Mouse (Mus musculus) midbrain, embryonic 13.5 days (tissue): ENCODE measurements around the gene Osgin1. TPM values are rescaled to one million over a fixed set of nuclear protein-coding genes. Genes with fewer than 3 reads are reported as not detected.

Experiments
- ATAC-seq: fragments of 200-750 bp; cut with Nextera tagmentation; 2 replicates; pipeline ENCODE4 v1.8.0; 2017; ENCODE audit warnings: mild to moderate bottlenecking, moderate TSS enrichment, moderate library complexity
- H3K27ac ChIP-seq: fragments of 300-500 bp; sonication (generic); 2 replicates; pipeline ENCODE4 v1.5.1; 2015; ENCODE audit warnings: inconsistent platforms, mild to moderate bottlenecking, moderate library complexity
- H3K27me3 ChIP-seq: fragments of 300-500 bp; sonication (generic); 2 replicates; pipeline ENCODE4 v1.6.1; 2015; ENCODE audit warnings: mild to moderate bottlenecking, inconsistent platforms
- H3K36me3 ChIP-seq: fragments of 300-500 bp; sonication (generic); 2 replicates; pipeline ENCODE4 v1.6.1; 2015; ENCODE audit warnings: mild to moderate bottlenecking, inconsistent platforms
- H3K4me1 ChIP-seq: fragments of 300-500 bp; sonication (generic); replicated peaks from 2 replicates; pipeline ENCODE4 v1.6.1; 2015; ENCODE audit warnings: inconsistent platforms
- H3K4me2 ChIP-seq: fragments of 300-500 bp; sonication (generic); replicated peaks from 2 replicates; pipeline ENCODE4 v1.6.1; 2015; ENCODE audit warnings: moderate library complexity, mild to moderate bottlenecking, inconsistent platforms
- H3K4me3 ChIP-seq: fragments of 300-500 bp; sonication (generic); replicated peaks from 2 replicates; pipeline ENCODE4 v1.5.1; 2015; ENCODE audit warnings: mild to moderate bottlenecking, inconsistent platforms
- H3K9ac ChIP-seq: fragments of 300-500 bp; sonication (generic); replicated peaks from 2 replicates; pipeline ENCODE4 v1.6.1; 2015; ENCODE audit warnings: mild to moderate bottlenecking, inconsistent platforms
- H3K9me3 ChIP-seq: fragments of 300-500 bp; sonication (generic); 2 replicates; pipeline ENCODE4 v1.6.1; 2016; ENCODE audit warnings: mild to moderate bottlenecking, inconsistent platforms
- WGBS: fragments of 180-500 bp; shearing (Covaris S2); methylation state at CpG from one replicate; pipeline ENCODE4 v1.1.7; 2015; 5-methylcytosine and 5-hydroxymethylcytosine counted together
- polyA plus RNA-seq: library from polyadenylated mRNA; unstranded; fragments of >200 nt; fragmentation: Nextera tagmentation; extraction: Ambion mirVana; gene quantifications from 2 replicates; pipeline ENCODE4 v1.2.1, GENCODE M21; 2015

Gene Osgin1
- polyA plus RNA-seq, 1 experiment from 2014 or later: 0.28 TPM

- 86% methylated on average over 10 of the region's 10 CpGs for WGBS
- H3K9me3 ChIP-seq: no peaks in the 10 kb centered on the region
- no peak overlapping the region for H3K9ac ChIP-seq
- no peak for ATAC-seq
- no peak overlapping the region for H3K27ac ChIP-seq
- H3K36me3 ChIP-seq: no peaks in the 10 kb centered on the region
- H3K27me3 ChIP-seq: no peaks in the 10 kb centered on the region
- peaks cover 14% of the 10 kb centered on the region for H3K4me1 ChIP-seq
- H3K4me2 ChIP-seq: no peak overlapping the region
- H3K4me3 ChIP-seq: no peak overlapping the region
These were observed 2.4 kb downstream of the Osgin1 start for GRCm38 (mm10) chr8:119436331-119436730.

DNA sequence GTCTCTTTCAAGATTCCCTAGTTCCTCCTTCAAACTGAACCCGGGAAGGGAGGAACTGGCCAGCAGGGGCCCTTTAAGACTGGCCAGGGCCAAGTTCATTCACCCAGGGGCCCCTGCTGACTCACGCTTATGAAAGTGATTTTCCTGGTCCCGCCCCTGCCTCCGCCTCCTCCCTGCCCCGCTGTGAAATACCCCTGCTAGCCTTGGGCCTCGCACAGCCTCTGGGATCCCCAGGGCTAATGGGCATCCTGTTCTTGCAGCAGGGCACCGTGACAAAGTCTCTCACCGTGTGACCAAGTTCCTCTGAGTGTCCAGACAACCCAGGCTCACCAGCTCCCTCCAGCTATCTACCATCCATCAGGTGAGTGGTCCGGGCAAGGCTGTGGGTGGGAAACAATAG, 3.0 kb downstream of the Osgin1 start:
- Histone ChIP-seq H3K9ac (no peak overlapping the region), H3K4me2 (no peak overlapping the region), H3K27me3 (0 out of 2 replicates have a peak, but pooled peaks cover 5% of the 10 kb centered on the region), H3K4me1 (peaks cover 14% of the 10 kb centered on the region), H3K36me3 (no peaks in the 10 kb centered on the region), H3K27ac (no peak overlapping the region), H3K4me3 (no peak overlapping the region), H3K9me3 (no peaks in the 10 kb centered on the region)
- 23% methylated on average over 9 of the region's 9 CpGs for WGBS
- no peak for ATAC-seq

- Histone ChIP-seq H3K27me3 (peaks cover 11% of the 10 kb centered on the region; the same call in 1 of the 2 replicates), H3K9me3 (no peaks in the 10 kb centered on the region), H3K4me1 (peaks cover 14% of the 10 kb centered on the region), H3K36me3 (no peaks in the 10 kb centered on the region), H3K9ac (no peak overlapping the region), H3K4me2 (no peak overlapping the region), H3K4me3 (no peak overlapping the region), H3K27ac (no peak overlapping the region)
- no peak for ATAC-seq
- 77% methylated on average over 11 of the region's 11 CpGs for WGBS
These were observed 3.6 kb downstream of the Osgin1 start for GRCm38 (mm10) chr8:119437506-119437905.

DNA sequence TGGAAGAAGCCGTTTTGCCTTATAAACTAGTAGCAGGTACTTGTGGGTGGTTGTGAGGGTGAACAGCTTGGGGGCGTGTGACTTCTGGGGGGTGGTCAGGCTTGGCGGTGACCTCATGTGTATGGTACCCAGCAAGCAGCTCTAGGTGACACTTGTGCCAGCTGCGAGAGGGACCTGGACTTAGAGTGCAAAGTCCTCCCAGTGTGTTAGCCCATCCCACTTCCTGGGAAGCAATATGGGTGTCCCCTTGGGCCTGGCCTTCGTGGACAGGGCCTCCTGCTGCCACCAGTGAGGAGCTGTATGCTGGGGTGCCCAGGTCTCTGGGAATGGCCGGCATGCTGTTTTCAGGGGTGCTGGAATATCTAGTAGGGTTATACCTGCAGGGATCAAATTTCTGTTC, 5.0 kb downstream of the Osgin1 start:
- H3K27ac ChIP-seq: no peak overlapping the region
- no peak overlapping the region for H3K4me3 ChIP-seq
- no peak overlapping the region for H3K4me2 ChIP-seq
- H3K36me3 ChIP-seq: no peaks in the 10 kb centered on the region
- H3K4me1 ChIP-seq: peaks cover 14% of the 10 kb centered on the region
- ATAC-seq: no peak
- no peak overlapping the region for H3K9ac ChIP-seq
- WGBS: 83% methylated on average over 6 of the region's 6 CpGs
- H3K9me3 ChIP-seq: no peaks in the 10 kb centered on the region
- peaks cover 16% of the 10 kb centered on the region; the same call in 1 of the 2 replicates for H3K27me3 ChIP-seq

- Histone ChIP-seq H3K9me3 (no peaks in the 10 kb centered on the region), H3K4me3 (no peak overlapping the region), H3K4me2 (no peak overlapping the region), H3K27ac (no peak overlapping the region), H3K4me1 (peaks cover 14% of the 10 kb centered on the region), H3K9ac (no peak overlapping the region), H3K27me3 (peaks cover 16% of the 10 kb centered on the region; the same call in 1 of the 2 replicates), H3K36me3 (no peaks in the 10 kb centered on the region)
- ATAC-seq: no peak
- 93% methylated on average over 2 of the region's 2 CpGs for WGBS
These were observed 5.5 kb downstream of the Osgin1 start for GRCm38 (mm10) chr8:119439424-119439823.

DNA sequence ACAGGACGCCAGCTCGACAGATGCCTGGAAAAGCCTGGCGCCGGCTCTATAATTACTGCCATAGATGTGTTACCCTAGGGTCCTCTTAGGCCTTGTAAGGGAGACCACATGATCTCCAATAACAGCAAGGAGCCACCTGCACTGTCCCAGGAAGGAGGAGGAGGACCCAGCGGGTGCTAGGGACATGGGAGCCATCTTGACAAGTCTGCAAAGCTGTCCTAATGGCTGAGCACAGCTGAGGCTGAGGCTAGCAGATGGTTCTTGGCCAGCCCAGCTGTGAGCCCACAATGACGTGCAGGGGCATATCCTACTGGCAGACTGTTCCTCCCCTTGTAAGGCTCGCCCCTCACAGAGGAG, 5.9 kb downstream of the Osgin1 start:
- peaks cover 14% of the 10 kb centered on the region for H3K4me1 ChIP-seq
- H3K4me3 ChIP-seq: no peak overlapping the region
- ATAC-seq: 0 out of 2 replicates have a peak, but pooled peaks have one; percentile 25
- peaks cover 17% of the 10 kb centered on the region; the same call in 1 of the 2 replicates for H3K27me3 ChIP-seq
- H3K9ac ChIP-seq: no peak overlapping the region
- no peaks in the 10 kb centered on the region for H3K9me3 ChIP-seq
- WGBS: 57% methylated on average over 7 of the region's 7 CpGs
- no peak overlapping the region for H3K4me2 ChIP-seq
- no peak overlapping the region for H3K27ac ChIP-seq
- no peaks in the 10 kb centered on the region for H3K36me3 ChIP-seq

DNA sequence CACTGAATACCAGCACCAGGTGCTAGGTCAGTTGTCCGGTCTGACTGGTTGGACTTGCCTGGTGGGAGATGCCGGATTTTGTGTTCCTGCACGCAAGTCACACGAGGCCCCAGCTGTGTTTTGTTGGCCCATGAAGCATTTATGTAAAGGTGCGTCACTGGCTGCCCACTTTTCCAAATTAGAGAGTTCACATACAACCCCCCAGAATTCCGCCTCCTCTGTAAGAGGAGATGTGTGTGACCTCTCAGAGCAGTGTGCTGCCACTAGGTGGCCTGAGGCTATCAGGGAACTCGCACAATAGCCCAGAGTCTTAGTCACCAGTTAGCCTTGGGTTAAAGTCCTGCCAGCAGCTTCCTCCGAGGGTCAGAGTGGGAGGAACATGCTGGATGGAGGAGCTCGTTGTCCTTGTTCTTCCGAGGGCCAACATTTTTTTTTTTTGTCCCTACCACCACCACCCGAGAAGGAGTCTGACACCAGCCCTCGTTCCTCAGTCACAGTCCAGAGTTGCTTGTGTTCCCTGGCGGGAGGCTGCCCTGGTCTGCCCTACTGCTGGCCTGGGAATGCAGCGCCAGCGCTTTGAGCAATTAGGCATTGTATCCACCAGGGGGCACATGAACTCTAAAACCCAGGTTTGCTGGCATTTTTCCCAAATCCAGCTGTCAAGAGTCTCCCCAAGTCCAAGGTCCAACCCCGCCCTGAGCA, 6.5 kb downstream of the Osgin1 start:
- ATAC-seq: peak; percentile 69

DNA sequence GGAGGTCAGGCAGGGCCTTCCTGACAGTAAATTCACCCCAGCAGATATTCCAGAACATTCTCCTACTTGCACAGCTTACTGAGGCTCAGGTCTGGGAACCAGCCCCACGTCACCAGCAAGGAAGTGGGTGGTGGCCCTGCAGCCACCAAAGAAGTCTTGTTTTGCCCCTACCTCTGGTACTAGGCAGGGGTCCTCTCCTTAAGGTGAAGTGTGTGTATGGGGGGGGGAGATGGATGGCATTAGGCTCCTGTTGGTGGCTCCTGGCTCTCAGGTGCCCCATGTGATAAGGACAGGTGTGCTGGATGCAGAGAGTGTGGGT, 7.0 kb downstream of the Osgin1 start:
- H3K36me3 ChIP-seq: no peaks in the 10 kb centered on the region
- peaks cover 14% of the 10 kb centered on the region for H3K4me1 ChIP-seq
- peaks cover 27% of the 10 kb centered on the region; the same call in 1 of the 2 replicates for H3K27me3 ChIP-seq
- H3K9ac ChIP-seq: no peak overlapping the region; the same call in 1 of the 2 replicates
- H3K27ac ChIP-seq: no peak overlapping the region
- H3K4me3 ChIP-seq: no peak overlapping the region
- no peak overlapping the region for H3K4me2 ChIP-seq
- H3K9me3 ChIP-seq: no peaks in the 10 kb centered on the region
- peak; percentile 32; the same call in 1 of the 2 replicates for ATAC-seq
- 59% methylated on average over 1 of the region's 1 CpGs for WGBS

More for the DNA sequence above, 6.5 kb downstream of the Osgin1 start:
- H3K27me3 ChIP-seq: peaks cover 23% of the 10 kb centered on the region; the same call in 1 of the 2 replicates
- peaks cover 14% of the 10 kb centered on the region for H3K4me1 ChIP-seq
- no peak overlapping the region; the same call in 1 of the 2 replicates for H3K4me2 ChIP-seq
- H3K9me3 ChIP-seq: no peaks in the 10 kb centered on the region
- no peak overlapping the region for H3K9ac ChIP-seq
- no peak overlapping the region for H3K4me3 ChIP-seq
- H3K27ac ChIP-seq: no peak overlapping the region
- no peaks in the 10 kb centered on the region for H3K36me3 ChIP-seq
- 14% methylated on average over 16 of the region's 16 CpGs for WGBS

DNA sequence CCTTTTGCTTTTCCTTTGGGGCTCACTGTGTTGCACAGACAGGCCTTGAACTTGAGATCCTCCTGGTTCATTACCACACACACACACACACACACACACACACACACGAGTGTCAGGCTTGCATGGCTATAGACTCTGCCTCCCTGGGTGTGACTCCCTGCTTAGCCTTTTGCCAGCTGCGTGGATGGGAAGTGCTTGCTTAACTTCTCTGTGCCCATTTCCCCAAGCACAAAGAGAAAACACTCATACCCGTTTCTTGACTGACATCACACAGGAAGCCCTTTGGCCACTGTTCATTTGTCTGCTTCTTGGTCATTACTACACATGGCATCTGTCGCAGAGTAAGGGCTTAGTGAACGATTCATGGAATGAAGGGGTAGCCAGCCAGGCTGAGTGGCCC, 8.1 kb downstream of the Osgin1 start:
- peaks cover 27% of the 10 kb centered on the region; the same call in 1 of the 2 replicates for H3K27me3 ChIP-seq
- H3K27ac ChIP-seq: no peak overlapping the region
- WGBS: 71% methylated on average over 5 of the region's 5 CpGs
- H3K4me1 ChIP-seq: peaks cover 19% of the 10 kb centered on the region
- H3K4me3 ChIP-seq: no peak overlapping the region
- H3K9me3 ChIP-seq: no peaks in the 10 kb centered on the region
- no peak overlapping the region for H3K9ac ChIP-seq
- ATAC-seq: no peak
- no peaks in the 10 kb centered on the region for H3K36me3 ChIP-seq
- no peak overlapping the region for H3K4me2 ChIP-seq

DNA sequence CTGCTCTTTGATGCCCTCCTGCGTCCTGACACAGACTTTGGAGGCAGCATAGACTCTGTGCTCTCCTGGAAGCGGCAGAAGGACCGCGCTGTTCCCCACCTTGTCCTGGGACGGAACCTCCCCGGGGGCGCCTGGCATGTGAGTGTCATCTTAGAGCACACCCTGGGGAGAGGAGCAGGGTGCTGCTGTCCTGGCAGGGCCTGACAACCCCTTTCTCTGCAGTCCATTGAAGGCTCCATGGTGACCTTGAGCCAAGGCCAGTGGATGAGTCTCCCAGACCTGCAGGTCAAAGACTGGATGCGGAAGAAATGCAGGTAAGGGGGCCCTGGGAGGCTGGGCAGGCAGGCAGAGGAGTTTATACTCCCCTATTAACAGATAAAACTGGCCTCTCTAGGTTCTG, 9.0 kb downstream of the Osgin1 start:
- Histone ChIP-seq H3K4me1 (peaks cover 27% of the 10 kb centered on the region), H3K36me3 (no peaks in the 10 kb centered on the region), H3K4me3 (no peak overlapping the region), H3K27me3 (peaks cover 28% of the 10 kb centered on the region), H3K9ac (no peak overlapping the region), H3K4me2 (no peak overlapping the region), H3K27ac (no peak overlapping the region), H3K9me3 (no peaks in the 10 kb centered on the region)
- no peak for ATAC-seq
- WGBS: 92% methylated on average over 8 of the region's 8 CpGs

DNA sequence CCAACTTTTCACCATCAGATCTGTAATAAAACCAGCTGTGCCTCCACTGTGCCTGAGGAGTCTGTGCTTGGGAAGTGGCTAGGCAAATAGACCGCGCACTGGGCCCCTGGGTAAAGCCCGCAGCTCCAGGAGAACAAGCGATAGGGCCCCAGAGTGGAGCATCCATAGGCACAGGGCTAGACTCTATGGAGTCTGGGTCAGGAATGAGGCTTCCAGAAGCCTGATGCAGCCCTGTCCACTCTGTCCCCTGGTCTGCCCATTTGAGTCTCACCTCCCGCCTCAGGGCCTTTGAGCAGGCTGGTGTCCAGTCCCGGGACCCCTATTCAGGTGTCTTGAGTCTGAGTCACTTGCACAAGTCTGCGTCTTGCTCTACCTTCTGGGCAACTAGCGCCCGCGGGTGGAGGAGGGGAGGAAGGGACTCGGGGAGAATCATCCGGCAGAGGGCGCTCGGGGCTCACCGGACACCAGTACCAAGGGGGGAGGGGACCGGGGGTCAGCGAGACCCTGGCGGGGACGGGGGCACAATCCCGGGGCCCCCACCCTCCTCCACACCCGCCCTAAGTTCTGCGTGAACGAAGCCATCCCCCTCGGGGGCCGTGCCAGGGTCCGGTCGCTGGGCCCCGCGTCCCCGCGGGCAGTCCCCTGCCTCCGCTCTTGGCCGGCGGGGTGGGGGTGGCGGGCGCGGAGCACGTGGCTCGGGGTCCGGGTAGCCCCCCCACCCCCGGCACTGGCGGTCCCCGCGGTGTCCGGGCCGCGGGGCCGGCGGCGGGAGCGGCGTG, 12.5 kb downstream of the Osgin1 start, which contains the start of gene Necab2:
Gene Necab2, plus strand, starts transcription at position 509 of the 779 bp plus-strand sequence.
- H3K27me3 ChIP-seq: peaks cover 48% of the 10 kb centered on the region
- H3K4me2 ChIP-seq: peak within 1 kb of the TSS; percentile 83
- H3K4me1 ChIP-seq: peaks cover 21% of the 10 kb centered on the region
- H3K9ac ChIP-seq: peak within 1 kb of the TSS; percentile 77
- H3K9me3 ChIP-seq: no peaks in the 10 kb centered on the region
- no peak within 1 kb of the TSS for H3K27ac ChIP-seq
- H3K4me3 ChIP-seq: peak within 1 kb of the TSS; percentile 60
- no peaks in the 10 kb centered on the region for H3K36me3 ChIP-seq
- ATAC-seq: peak; percentile 63
- 4% methylated on average over 27 of the region's 52 CpGs for WGBS
